Mouse (Mus musculus): ENCODE results near the gene Txnrd3. TPM values are rescaled to one million over a fixed set of nuclear protein-coding genes. Genes with fewer than 3 reads are reported as not detected.
A peak's percentile ranks its signal among the peaks of the same experiment; 100 is the strongest.

Gene Txnrd3
- polyA plus RNA-seq, 1 experiment from 2014 or later = 12.1 TPM

DNA sequence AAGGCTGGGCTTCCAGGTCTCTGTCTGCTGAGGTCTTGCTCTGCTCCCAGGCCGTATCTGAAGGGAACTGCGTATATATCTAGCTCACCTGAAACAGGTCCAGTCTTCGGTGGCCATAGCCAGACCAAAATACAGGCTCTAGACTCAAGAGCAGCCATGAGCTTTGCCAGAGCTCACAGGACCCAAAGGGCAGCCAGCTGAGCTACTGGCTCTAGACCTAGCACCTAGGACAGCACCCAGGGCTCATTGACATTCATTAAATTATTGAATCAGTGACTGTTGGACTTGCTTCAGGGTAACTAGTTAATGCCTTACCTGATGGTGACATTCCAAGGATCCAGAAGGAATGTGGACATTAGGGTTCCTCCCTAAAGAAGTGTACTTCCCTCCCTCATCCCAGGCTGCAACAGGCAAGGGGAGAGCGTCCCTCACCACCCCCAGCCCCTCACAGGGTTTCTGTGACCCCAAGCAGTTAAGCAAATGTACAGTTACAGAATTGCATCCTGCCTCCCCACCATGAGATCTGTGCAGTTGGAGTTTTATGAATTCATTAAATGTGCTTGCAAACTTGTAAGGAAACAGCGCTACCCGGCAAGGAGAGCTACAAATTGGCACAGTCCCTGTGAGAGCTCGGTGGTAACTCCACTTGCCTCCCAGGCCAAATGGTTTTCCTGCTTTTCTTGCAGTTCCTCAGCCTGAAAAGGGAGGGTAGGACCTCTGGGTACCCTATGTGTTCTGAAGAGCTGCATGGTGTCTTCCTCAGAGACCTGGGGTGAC lies 29.0 kb upstream of the Txnrd3 start:
- Histone ChIP-seq H3K27ac (ENCODE audit: low read depth, low read length) (peak overlapping the region; percentile 95), H3K36me3 (ENCODE audit: control insufficient read depth, insufficient read depth, low read length) (no peaks in the 10 kb centered on the region), H3K9me3 (replicated peaks; ENCODE audit: control insufficient read depth, low read length) (no peaks in the 10 kb centered on the region), H3K27me3 (replicated peaks; ENCODE audit: control insufficient read depth, insufficient read depth, low read length) (no peaks in the 10 kb centered on the region), H3K4me3 (ENCODE audit: low read depth, low read length) (no peak overlapping the region), H3K9ac (ENCODE audit: low read length) (no peak overlapping the region; the same call in 1 of the 2 replicates), H3K4me2 (ENCODE audit: low read length) (no peak overlapping the region), H3K4me1 (ENCODE audit: control insufficient read depth, insufficient read depth, low read length) (peaks cover 25% of the 10 kb centered on the region)
- 69% methylated on average over 7 of the region's 7 CpGs for whole genome bisulfite sequencing
- ATAC-seq (no peak), DNase-seq (ENCODE audit: low spot score) (peak; percentile 35)

DNA sequence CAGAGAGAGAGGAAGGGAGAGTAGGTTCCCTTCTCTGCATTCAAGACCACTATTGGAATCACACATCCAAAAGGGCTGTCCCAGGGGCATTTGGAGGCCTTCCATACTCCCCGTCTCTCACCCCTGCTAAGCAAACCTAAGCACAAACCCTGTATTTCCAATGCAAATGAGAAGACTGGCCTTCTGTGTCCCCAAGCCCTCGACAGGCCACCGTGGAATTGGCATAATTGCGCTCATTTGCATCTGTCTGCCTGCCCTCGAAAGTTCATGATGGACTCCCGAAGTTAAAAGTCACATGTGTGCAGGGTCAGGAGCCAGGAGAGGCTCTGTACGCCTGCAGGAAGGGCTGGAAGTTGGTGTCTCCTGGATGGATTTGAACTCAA lies 28.4 kb upstream of the Txnrd3 start:
- H3K9me3 ChIP-seq (replicated peaks; ENCODE audit: control insufficient read depth, low read length) = no peaks in the 10 kb centered on the region
- H3K36me3 ChIP-seq (ENCODE audit: control insufficient read depth, insufficient read depth, low read length) = no peaks in the 10 kb centered on the region
- peaks cover 25% of the 10 kb centered on the region for H3K4me1 ChIP-seq (ENCODE audit: control insufficient read depth, insufficient read depth, low read length)
- H3K4me3 ChIP-seq (ENCODE audit: low read depth, low read length) = no peak overlapping the region
- ATAC-seq (no peak), DNase-seq (ENCODE audit: low spot score) (peak; percentile 47)
- no peak overlapping the region for H3K9ac ChIP-seq (ENCODE audit: low read length)
- 36% methylated on average over 7 of the region's 7 CpGs for WGBS
- H3K4me2 ChIP-seq (ENCODE audit: low read length) = no peak overlapping the region
- 0 out of 2 replicates have a peak overlapping the region, but pooled peaks have one; percentile 2 for H3K27ac ChIP-seq (ENCODE audit: low read depth, low read length)
- H3K27me3 ChIP-seq (replicated peaks; ENCODE audit: control insufficient read depth, insufficient read depth, low read length) = no peaks in the 10 kb centered on the region

- DNase-seq (ENCODE audit: low spot score) = no peak
- H3K36me3 ChIP-seq (ENCODE audit: control insufficient read depth, insufficient read depth, low read length) = no peaks in the 10 kb centered on the region
- H3K27me3 ChIP-seq (replicated peaks; ENCODE audit: control insufficient read depth, insufficient read depth, low read length) = no peaks in the 10 kb centered on the region
- no peak overlapping the region for H3K4me3 ChIP-seq (ENCODE audit: low read depth, low read length)
- no peak overlapping the region for H3K27ac ChIP-seq (ENCODE audit: low read depth, low read length)
- no peak overlapping the region for H3K9ac ChIP-seq (ENCODE audit: low read length)
- no peak for ATAC-seq
- H3K9me3 ChIP-seq (replicated peaks; ENCODE audit: control insufficient read depth, low read length) = no peaks in the 10 kb centered on the region
- H3K4me1 ChIP-seq (ENCODE audit: control insufficient read depth, insufficient read depth, low read length) = no peaks in the 10 kb centered on the region
- H3K4me2 ChIP-seq (ENCODE audit: low read length) = no peak overlapping the region
- 90% methylated on average over 3 of the region's 3 CpGs for WGBS
These were observed 21.1 kb upstream of the Txnrd3 start for GRCm38 (mm10) chr6:89622647-89623046.

- H3K4me1 ChIP-seq (ENCODE audit: control insufficient read depth, insufficient read depth, low read length) = no peaks in the 10 kb centered on the region
- H3K4me3 ChIP-seq (ENCODE audit: low read depth, low read length) = no peak overlapping the region
- H3K27me3 ChIP-seq (replicated peaks; ENCODE audit: control insufficient read depth, insufficient read depth, low read length) = no peaks in the 10 kb centered on the region
- no peak overlapping the region for H3K27ac ChIP-seq (ENCODE audit: low read depth, low read length)
- no peaks in the 10 kb centered on the region for H3K9me3 ChIP-seq (replicated peaks; ENCODE audit: control insufficient read depth, low read length)
- H3K36me3 ChIP-seq (ENCODE audit: control insufficient read depth, insufficient read depth, low read length) = no peaks in the 10 kb centered on the region
- ATAC-seq = no peak
- H3K9ac ChIP-seq (ENCODE audit: low read length) = no peak overlapping the region
- 74% methylated on average over 8 of the region's 8 CpGs for WGBS
- H3K4me2 ChIP-seq (ENCODE audit: low read length) = no peak overlapping the region
- DNase-seq (ENCODE audit: low spot score) = no peak
These were observed 15.6 kb upstream of the Txnrd3 start for GRCm38 (mm10) chr6:89628045-89628785.

GRCm38 (mm10) chr6:89631809-89632562 lies 11.8 kb upstream of the Txnrd3 start:
- Histone ChIP-seq H3K9me3 (replicated peaks; ENCODE audit: control insufficient read depth, low read length) (no peaks in the 10 kb centered on the region), H3K27ac (ENCODE audit: low read depth, low read length) (no peak overlapping the region), H3K27me3 (replicated peaks; ENCODE audit: control insufficient read depth, insufficient read depth, low read length) (no peaks in the 10 kb centered on the region), H3K9ac (ENCODE audit: low read length) (no peak overlapping the region; the same call in 1 of the 2 replicates), H3K36me3 (ENCODE audit: control insufficient read depth, insufficient read depth, low read length) (no peaks in the 10 kb centered on the region), H3K4me1 (ENCODE audit: control insufficient read depth, insufficient read depth, low read length) (no peaks in the 10 kb centered on the region), H3K4me3 (ENCODE audit: low read depth, low read length) (no peak overlapping the region), H3K4me2 (ENCODE audit: low read length) (no peak overlapping the region)
- ATAC-seq (peak; percentile 84), DNase-seq (ENCODE audit: low spot score) (peak; percentile 95)
- 10% methylated on average over 10 of the region's 10 CpGs for WGBS

DNA sequence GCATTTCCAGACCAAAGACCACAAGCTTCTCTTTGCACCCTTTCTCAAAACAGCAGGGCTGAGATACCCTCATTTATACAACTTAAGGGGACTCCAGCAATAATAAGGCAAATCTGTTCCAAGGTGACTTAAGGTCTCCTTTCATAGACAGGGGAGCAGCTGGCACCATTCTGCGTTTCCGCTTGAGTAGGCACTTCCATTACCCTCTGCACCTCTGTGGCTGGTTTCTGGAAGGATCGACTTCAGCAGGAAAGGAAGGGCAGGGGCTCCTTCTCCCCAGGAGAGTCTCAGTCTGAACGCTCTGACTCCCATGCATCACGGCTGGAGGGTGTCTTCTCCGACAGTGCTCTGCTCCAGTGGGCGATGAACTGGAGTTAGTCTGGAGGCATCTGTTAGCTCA lies 10.7 kb upstream of the Txnrd3 start:
- WGBS = 68% methylated on average over 7 of the region's 7 CpGs
- no peak for DNase-seq (ENCODE audit: low spot score)
- H3K9ac ChIP-seq (ENCODE audit: low read length) = no peak overlapping the region
- no peaks in the 10 kb centered on the region for H3K4me1 ChIP-seq (ENCODE audit: control insufficient read depth, insufficient read depth, low read length)
- no peak overlapping the region for H3K4me2 ChIP-seq (ENCODE audit: low read length)
- ATAC-seq = no peak
- no peaks in the 10 kb centered on the region for H3K9me3 ChIP-seq (replicated peaks; ENCODE audit: control insufficient read depth, low read length)
- H3K27me3 ChIP-seq (replicated peaks; ENCODE audit: control insufficient read depth, insufficient read depth, low read length) = no peaks in the 10 kb centered on the region
- no peak overlapping the region for H3K4me3 ChIP-seq (ENCODE audit: low read depth, low read length)
- H3K27ac ChIP-seq (ENCODE audit: low read depth, low read length) = no peak overlapping the region
- no peaks in the 10 kb centered on the region for H3K36me3 ChIP-seq (ENCODE audit: control insufficient read depth, insufficient read depth, low read length)

GRCm38 (mm10) chr6:89634400-89634799 lies 9.4 kb upstream of the Txnrd3 start:
- no peak for ATAC-seq
- Histone ChIP-seq H3K9me3 (replicated peaks; ENCODE audit: control insufficient read depth, low read length) (no peaks in the 10 kb centered on the region), H3K4me2 (ENCODE audit: low read length) (no peak overlapping the region), H3K36me3 (ENCODE audit: control insufficient read depth, insufficient read depth, low read length) (no peaks in the 10 kb centered on the region), H3K27ac (ENCODE audit: low read depth, low read length) (no peak overlapping the region), H3K27me3 (replicated peaks; ENCODE audit: control insufficient read depth, insufficient read depth, low read length) (no peaks in the 10 kb centered on the region), H3K9ac (ENCODE audit: low read length) (no peak overlapping the region), H3K4me3 (ENCODE audit: low read depth, low read length) (no peak overlapping the region), H3K4me1 (ENCODE audit: control insufficient read depth, insufficient read depth, low read length) (no peaks in the 10 kb centered on the region)
- WGBS = 46% methylated on average over 8 of the region's 8 CpGs
- DNase-seq (ENCODE audit: low spot score) = no peak

GRCm38 (mm10) chr6:89637977-89638376 lies 5.8 kb upstream of the Txnrd3 start:
- Histone ChIP-seq H3K27me3 (replicated peaks; ENCODE audit: control insufficient read depth, insufficient read depth, low read length) (no peaks in the 10 kb centered on the region), H3K36me3 (ENCODE audit: control insufficient read depth, insufficient read depth, low read length) (no peaks in the 10 kb centered on the region), H3K9me3 (replicated peaks; ENCODE audit: control insufficient read depth, low read length) (no peaks in the 10 kb centered on the region), H3K27ac (ENCODE audit: low read depth, low read length) (no peak overlapping the region), H3K4me2 (ENCODE audit: low read length) (no peak overlapping the region), H3K9ac (ENCODE audit: low read length) (no peak overlapping the region), H3K4me1 (ENCODE audit: control insufficient read depth, insufficient read depth, low read length) (no peaks in the 10 kb centered on the region), H3K4me3 (ENCODE audit: low read depth, low read length) (no peak overlapping the region)
- DNase-seq (ENCODE audit: low spot score) (no peak), ATAC-seq (no peak)
- 88% methylated on average over 4 of the region's 4 CpGs for WGBS

Data from forebrain, embryonic 14.5 days (tissue).